Mouse (Mus musculus) embryo, embryonic 9.5 days (tissue): ENCODE results near the gene Htra2.

ENCODE experiments used
- DNase-seq: peaks from one replicate; pipeline ENCODE4 v3.0.0-alpha.2; 2017; ENCODE audit errors: extremely low spot score

Gene Htra2

DNA sequence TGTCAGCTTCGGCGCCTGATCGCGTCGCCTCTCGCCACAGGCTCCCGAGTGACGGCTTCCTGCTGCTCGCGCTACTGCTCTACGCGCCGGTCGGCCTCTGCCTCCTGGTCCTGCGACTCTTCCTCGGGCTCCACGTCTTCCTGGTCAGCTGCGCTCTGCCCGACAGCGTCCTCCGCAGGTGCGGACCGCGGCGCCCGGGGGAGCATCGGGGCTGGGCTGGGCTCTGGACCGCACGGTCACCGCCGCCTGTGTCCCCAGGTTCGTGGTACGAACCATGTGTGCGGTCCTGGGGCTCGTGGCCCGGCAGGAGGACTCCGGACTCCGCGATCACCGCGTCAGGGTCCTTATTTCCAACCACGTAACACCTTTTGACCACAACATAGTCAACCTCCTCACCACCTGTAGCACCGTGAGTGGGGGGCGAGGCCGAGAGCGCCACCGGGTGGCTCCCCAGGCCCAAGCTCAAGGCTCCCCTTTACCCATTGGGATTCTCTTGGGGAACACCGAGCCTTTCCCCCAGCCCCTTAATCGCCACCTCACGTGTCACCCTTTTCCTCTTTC, at the start of gene Htra2:
Htra2 (minus strand) TSS at position 403 of the 561 bp plus-strand sequence.
- no peak for DNase-seq

DNA sequence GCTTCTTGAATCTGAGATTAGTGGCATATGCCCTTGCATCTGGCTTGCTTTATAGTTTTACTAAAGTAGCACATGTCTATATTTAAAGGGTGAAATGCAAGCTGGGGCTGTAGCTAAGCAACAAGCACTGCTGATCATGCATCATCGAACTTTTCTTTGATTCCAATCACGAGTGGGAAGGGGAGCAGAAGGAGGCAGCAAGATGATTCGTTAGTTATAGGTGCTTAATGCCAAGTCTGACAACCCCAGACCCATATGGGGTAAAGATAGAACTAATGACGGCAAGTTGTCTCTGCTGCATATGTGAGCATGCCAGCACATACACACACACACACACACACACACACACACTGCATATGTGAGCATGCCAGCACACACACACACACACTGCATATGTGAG, 49.1 kb upstream of the Htra2 start:
- DNase-seq, result no peak

DNA sequence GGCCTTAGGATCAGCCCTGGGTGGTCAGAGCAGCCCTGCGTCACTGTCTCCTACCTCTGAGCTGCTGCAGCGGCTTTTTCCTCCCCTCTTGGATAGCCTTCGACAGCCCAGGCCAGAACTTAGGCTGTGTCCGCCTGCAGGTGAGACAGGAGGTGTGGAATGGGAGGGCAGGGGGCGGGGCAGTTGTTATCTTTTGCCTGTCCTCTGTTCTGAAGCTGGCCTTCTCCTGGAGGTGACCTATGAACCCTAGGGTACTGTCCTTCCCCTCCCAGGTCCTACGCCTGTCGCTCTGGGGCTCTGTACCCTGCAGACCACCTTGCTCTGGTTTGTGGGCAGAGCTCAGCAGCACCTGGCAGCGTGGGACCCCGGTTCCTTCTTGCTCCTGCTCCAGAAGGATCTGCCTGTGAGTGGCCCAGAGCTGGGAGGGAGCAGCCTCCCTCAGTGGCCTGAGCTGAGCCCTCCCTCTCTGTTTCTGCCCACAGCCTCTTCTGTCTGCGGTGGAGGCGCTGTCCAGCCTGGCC, 48.1 kb upstream of the Htra2 start:
- DNase-seq, result no peak

DNA sequence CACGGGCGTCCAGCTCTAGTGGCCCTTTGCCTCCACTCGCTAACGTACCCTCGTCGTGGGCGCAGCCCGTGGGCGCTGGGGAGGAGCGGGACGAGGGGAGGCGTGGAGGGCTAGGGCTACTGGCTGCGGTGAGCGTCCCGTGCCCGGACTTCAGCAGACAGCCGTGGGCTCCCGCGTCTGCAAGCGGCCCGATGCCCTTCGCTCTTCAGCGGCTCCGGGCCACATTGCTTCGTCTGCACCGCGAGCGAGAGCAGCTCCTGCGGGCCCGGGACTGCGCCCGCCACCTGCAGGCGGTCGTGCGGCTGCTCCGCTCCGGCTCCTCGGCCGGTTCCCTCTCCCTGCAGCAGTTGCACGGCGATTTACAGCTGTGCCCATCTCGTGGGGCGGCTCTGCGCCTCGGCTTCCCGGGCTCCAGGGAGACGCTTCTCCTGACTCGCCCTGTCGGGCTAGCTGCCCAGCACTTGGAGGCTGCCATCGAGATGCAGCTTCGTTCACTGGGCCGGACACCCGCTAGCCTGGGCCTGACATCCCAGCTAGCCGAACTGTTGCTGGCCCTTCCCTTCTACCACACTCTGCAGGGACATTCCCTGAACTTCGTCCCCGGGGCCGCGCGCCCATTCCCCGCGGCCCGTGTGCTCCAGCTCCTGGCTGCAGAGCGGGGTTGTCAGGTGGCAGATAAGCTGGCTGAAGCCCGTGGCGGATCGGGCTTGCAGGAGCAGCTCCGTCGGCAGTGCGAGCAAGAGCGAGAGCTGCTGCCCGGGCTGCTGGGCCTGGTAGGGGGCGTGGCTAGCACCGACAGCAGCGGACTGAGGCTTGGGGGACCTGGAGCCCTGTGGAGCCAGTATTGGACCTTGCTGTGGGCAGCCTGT, 46.8 kb upstream of the Htra2 start:
- DNase-seq, result peak; percentile 77

DNA sequence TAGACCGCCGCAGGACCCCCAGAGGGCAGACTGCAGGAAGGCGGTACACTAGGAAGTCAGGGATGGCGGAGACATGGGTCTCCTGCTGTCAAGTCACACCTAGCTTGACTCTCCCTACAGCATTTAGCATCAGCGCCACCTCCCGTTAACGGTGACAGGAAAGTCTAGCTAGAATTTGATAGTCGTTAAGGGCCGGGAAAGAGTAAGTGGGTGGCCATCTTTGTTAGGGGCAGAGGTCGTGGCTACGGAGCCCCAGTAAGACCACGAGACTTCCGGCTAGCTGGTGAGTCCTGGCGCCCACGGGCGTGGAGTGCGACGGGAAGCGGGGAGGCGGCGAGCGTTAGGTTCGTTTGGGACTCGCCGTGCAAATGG, 46.2 kb upstream of the Htra2 start, which contains the start of the genes Ccdc142 and Gm42688:
Ccdc142 (plus strand) TSS at position 286 of the 372 bp plus-strand sequence.
Gm42688 (plus strand) TSS at position 302 of the 372 bp plus-strand sequence.
- DNase-seq, result peak; percentile 87

DNA sequence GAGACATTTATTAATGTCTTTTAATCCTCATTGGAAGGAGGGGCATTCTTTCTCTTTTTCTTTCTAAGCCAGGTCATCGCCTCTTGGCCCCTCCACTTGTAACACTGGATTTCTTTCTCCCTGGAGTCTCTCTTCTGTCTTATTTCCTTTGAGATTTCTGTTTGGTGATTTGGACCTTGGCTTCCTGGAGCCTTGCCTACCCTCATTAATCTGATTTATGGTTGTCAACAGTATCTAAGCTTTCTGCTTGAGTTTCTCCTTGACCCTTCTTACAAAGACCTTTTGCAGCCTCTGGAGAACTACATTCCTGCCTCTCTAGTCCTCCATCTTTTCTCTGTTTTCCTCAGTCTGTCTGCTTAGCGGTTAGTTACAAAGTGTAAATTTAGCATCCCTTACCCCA, 43.3 kb upstream of the Htra2 start:
- no peak for DNase-seq

DNA sequence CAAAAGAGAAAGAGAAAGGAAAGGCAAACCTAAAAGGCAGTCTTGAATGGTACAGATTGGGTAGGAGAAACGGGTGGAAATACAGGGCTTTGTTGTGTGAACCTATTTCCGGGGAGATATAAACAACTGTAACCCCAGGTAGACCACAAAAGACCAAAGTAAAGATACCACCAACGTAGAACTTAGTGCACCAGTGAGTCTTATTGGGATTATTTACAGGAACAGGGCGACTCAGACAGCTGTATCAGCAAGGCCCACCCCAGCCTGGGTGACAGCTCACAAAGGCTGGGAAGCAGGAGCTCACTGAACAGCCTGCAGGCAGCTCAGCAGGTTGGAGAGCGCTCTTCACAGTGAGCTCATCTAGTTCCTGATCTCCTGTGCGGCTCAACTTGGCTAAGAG, 40.9 kb upstream of the Htra2 start:
- DNase-seq, result no peak

DNA sequence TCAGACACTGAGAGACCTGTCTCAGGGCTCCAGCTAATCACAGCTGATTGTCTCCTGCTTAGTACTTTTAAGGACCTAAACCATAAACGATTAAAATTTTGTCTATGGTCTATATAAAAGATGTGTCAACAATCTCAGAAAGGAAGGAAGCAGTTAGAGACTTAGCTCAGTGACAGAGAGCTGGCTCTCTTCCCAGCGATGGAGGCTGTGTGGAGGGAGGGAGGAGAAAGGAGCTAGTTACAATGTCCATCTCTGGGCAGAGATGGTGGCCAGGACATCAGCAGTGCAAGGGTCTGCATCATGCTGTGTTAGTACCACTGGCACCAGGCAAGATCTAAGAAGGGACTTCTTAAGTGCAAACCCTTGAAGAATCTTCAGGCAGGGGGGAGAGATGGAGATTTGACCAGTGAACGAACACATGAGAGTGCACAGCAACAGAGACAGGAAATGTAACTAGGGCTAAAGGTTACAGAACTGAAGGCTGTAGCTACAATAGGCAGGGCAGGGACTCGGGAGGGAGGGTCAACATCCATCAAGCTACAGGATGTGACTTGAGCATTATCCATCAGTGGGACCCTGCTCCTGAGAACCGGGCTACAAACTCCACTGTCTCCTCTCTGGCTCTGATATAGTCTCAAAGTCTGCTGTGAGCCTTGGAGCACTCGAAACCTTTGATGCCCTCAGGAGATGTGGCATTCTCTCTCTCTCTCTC, 37.5 kb upstream of the Htra2 start:
- DNase-seq, result no peak

DNA sequence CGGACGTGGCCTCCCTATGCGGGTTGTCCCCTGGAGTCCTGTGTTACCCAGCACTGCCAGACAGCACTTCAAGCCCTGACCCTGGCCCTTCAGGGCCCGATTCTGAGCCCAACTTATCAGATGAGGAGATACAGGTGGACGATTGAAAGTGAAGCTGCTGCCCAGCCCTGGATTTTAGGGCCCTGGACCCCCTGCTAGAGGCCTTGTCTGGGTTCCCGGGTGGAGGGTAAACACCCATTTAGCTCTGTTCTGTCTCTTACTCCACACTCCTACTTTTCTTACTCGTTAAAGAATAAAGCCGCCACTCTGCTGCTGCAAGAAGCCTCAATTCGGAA, 32.8 kb upstream of the Htra2 start:
- DNase-seq, result no peak

DNA sequence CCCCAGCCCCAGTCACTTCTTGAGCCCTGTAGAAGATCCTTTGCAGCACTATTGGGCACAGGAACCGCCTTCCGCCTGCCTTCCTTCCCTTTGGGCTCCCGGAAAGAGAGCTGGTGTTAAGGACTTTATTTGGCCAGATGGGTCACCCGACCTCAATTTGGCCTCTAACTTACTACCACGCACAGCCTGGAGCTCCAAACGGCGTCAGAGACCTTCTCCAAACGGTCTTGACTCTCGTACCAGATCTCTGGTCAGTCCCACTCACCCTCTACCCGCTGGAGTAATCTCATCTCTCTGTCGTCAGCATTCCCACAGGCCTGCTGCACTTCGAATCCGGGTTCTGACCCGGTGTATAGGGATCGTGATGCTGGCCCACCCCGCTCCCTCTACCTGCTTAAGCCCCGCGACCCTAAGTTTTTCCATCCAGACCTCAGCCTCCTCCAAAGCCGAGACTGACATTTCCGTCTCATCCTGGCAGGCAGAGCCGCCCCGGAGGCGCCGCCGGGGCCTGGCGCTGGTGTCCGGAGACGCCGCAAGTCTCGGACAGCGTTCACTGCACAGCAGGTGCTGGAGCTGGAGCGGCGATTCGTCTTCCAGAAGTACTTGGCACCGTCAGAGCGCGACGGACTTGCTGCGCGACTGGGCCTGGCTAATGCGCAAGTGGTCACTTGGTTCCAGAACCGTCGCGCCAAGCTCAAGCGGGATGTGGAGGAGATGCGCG, 32.3 kb upstream of the Htra2 start:
- DNase-seq, result peak; percentile 51

DNA sequence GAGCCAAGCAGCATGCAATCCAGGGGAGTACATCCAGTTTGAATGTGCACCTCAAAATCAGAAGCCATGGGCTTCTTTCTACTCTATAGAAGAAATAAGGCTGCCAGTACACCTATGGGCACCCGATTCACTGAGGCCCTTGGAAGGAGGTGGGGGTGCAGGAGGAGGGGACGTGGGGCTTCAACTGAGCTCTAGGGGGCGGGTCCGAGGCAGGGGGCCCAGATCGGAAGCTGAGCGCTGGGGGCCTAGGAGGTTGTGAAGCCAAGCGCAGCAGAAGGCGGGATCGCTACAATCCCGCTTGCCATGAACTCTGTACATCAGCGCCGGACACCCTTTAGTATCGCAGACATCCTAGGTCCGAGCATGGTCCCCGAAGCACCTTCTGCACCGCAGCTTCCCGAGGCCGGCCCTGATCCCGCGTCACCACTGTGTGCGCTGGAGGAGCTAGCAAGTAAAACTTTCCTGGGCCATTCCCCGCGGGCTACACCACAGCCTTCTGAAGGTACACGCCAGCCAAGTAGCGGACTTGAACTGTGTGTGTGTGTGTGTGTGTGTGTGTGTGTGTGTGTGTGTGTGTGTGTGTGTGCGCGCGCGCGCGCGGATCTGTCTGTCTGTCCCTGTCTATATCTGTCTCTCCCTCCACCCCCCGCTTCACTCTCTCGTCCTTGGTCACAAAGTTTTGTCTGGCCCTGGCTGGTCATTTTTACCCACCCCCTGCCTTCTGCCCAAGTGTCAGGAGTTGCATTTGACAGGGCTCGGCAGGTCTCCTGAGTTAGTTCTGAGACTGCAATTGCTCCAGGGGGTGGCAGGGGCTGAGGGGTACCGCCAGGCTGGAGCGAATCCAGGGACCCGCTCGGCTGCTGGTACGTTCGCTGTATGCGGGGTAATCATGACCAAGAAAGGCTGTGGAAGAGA, 31.3 kb upstream of the Htra2 start, which contains the start of gene Lbx2:
Lbx2 (plus strand) TSS at position 247 of the 915 bp plus-strand sequence.
- no peak for DNase-seq

DNA sequence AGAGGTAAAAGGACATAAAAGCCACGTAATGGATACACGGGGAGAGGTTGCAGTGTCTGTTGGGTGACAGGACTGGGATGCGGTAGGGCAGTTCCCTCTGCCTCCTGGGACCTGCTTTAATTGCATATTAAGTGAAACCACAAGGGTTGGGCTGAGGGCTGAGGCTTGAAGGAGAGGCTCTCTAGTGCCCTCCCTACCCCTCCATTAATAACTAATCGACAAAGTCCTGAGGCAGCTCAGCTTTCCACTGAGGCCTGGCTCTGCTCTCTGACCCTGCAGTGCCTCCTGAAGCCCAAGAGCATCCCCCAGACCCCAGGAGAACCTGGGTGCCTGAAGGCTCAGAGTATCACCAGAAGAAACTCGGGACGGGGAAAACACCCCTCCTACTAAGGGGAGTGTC, 29.4 kb upstream of the Htra2 start:
- no peak for DNase-seq

DNA sequence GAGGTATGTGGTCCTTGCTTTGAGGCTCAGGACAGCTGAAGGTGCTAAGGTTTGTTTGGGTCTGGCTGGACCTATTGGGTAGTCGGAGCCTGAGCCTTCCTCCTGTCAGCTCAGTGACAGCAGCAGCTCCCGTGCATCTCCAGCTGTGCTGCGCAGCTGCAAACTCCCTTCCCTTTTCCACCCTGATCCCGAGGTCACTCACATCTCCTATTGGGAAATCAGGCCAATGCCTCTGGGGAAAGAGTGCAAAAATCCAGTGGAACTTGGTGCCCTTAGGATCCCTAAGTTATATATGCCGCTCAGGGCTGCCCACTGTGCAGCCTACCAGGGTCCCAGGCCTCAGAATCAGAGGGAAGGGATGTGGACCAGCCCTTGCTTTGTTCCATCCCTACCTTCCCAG, 28.4 kb upstream of the Htra2 start:
- DNase-seq, result no peak

DNA sequence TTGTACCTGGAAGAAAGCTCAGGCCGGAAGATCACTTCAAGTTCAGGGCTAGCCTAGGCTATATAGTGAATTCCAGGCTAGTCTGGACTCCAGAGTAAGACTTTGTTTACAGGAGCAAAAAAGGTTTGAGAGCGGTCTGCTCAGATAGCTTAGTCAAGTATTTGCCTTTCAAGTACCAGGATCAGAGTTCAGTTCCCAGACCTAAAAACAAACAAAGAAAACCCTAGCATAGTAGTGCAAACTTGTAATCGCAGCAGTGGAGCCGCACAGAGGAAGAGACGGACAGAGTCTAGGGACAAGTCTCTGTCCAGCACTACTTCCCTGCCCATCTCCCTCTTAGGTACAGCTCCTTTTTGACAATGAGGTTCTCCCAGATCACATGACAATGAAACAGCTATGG, 25.1 kb upstream of the Htra2 start:
- no peak for DNase-seq

DNA sequence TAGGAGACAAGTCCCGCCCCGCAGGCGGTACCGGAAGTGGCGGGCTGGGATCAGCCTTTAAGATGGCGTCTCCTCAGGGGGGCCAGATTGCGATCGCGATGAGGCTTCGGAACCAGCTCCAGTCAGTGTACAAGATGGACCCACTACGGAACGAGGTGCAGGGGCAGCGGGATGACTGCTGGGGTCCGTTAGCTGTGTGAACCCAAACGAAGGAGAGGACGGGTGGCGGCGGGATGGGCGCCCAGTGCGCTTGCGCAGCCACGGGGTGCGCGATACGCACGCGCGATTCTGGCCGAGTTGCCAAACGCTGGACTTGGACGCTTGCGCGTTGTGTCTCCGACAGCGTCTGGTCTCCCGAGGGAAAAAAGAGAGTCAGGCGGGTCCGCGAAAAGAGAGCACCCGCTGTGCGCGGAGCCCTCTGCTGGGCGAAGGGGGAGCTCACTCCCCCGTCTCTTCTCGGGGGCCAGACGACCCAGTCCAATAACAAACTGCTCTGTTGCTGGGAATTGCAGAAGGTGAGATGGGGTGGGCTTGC, 23.3 kb upstream of the Htra2 start:
- DNase-seq, result peak; percentile 99

DNA sequence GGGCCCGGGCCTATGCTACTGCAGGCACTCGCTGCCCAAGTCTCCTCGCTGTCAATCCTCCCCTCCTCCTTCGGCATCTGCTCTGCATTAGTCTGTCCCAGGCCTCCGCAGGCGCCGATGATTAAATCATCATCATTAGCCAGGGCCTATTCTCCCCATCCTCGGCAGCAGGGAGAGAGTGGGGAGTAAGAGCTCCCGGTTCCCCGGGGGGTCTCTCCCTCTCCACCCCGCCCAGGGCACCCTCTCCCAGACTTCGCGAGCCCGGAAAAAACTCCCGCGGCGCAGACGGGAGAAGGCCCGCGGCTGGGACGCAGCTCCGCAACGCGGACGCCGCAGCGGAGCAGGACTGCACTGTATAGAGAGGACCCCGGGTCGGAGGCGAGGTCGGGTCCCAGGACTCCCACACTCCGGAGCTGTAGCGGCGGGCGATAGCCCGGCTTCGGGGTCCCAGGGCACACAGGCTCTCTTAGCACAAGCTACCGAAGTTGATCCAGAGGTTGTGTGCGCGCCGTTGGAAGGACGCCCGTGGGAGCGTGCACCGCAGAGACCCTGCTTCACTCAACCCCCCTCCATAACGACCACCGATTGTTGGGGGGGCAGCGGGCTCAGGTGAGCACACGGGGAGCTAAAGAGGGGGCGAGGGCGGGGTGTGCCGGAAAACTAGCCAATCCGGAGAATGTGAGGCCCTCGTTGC, 22.7 kb upstream of the Htra2 start, which contains the start of gene Pcgf1:
Pcgf1 (plus strand) TSS at position 240 of the 694 bp plus-strand sequence.
- peak; percentile 59 for DNase-seq

DNA sequence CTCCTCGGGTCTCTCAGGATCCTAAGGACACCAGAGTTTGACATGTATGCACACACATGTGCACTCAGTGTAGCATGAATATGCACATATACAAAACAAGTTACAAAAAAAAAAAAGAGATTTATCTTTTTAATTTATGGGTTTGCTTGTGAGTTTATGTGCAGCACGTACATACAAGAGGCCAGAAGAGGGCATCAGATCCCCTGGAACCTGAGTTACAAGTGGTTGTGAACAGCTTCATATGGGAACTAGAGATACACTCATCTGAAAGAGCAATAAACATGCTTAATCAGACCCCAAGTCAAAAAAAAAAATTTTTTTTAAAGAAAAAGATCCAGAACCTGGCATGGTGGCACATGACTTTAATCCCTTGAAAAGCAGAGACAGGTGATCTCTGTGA, 19.9 kb upstream of the Htra2 start:
- no peak for DNase-seq

DNA sequence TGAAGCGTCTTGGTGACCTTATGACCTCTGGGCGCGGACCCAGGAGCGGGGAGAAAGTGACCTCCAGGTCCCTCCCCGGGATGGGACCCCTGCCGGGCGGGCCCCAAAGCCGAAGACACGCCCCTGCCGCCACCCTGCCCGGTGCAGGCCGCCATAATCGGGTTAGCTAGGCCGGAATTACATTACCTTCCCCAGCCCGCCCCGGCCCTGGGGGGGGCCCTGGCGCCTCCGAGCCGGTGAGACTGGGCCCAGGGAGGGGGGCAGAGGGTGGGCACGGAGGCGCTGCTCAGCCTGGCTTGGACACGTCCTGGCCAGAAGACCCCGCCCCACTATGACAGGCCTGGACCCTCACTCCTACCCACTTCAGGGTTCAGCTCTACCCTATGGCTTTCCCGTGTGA, 16.1 kb upstream of the Htra2 start:
- no peak for DNase-seq

DNA sequence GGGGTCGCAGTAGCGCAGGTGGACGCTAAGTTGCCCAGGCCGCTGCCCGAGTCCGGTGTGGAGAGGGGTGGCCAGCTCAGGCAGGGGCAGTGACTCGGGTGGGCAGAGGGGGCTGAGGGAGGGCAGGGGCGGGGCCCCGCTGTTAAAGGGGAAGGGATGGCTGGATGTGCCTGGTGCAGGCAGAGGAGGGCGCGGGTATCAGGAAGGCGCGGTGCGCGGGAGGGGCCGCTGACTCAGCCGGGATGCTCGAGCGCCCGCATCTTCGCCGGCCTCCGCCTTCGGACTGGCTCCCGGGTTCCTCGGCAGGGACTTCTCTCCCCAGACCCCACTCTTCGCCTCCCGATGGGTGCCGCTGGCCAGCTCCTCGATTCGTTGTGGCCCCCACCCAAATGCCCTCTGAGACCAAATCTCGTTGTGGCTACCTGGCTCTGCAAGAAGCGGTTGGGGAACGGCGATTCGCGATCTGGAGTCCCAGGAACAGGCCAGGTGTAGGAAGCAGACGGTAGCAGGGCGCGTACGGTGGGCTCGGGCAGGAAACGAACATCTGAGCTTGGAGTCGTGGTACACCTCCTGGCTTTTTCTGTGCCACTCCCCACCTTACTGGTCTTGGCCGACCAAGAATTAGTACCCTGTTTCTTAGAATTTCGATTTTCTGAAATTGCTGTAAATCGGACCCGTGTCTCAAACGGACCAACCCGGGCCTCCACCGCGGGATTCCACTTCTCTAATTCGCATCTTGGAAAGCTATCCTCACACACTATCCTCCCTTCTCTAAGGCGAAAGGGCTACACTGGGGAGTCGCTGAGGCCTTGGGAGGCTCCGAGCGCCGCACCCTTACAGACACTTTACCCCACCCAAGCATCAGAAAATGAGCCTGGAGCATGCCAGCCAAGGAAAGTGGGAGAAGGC, 15.5 kb upstream of the Htra2 start:
- peak; percentile 68 for DNase-seq
